Mouse (Mus musculus): ENCODE measurements around the gene Timm17a. TPM values are rescaled to one million over a fixed set of nuclear protein-coding genes. Genes with fewer than 3 reads are reported as not detected.

The Timm17a gene
- 135 TPM for polyA plus RNA-seq (2017; shearing (Covaris generic))

DNA sequence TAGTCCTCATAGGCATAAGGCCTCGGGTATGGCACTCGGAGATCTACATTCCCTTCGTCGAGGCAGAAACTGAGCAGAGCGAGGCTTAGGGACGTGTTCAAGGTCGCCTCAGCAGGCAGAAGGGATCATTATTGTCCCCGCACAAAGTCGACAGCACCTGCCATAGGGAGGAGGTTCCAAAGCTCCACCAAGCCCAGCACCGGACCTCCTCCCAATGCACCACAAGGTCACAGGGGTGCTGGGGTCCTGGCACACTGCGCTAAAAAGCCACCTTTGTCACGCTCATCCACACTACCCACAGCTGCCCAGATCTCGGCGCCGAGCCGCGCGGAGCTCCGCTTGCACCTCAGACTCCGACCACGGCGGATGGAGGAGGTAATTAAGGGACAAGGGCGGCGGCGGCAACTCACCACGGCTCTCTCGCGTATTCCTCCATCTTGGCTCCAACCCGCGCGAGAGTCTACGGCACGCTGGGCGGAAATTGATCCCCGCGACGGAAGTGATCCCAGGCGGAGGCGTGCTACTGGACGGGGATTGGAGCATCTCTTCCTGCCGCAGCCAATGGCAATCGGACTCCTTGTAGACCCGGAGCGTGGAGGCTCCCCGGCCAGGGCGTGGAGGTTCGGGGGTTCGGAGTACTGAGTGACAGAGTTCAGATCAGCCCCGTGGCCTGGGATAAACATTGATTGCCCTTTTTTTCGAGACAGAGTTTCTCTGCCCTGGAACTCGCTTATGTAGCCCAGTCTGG, at the start of gene Timm17a:
Gene Timm17a, minus strand, starts transcription at position 495 of the 748 bp plus-strand sequence.

DNA sequence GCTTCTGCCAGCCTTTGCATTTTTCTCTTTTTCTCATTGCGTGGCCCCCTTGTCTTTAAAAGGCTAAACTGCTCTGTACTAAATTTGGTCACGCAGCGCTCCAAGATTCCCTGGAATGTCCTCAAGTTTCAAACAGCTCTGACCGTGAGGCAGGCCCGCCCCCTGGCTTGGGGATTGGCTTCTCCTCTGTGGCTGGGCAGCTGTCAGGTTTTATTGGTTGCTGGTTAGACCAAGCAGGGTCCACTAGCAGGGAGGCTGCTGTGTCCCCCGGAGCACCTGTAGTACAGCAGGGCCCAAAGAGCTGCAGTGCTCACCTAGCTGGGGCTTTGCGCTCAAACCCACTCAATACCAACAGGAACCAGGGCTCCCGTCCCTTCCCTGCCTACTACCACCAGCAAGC, 11.0 kb upstream of the Timm17a start, which contains the start of gene Lmod1:
Gene Lmod1, plus strand, starts transcription at position 237 of the 400 bp plus-strand sequence.

DNA sequence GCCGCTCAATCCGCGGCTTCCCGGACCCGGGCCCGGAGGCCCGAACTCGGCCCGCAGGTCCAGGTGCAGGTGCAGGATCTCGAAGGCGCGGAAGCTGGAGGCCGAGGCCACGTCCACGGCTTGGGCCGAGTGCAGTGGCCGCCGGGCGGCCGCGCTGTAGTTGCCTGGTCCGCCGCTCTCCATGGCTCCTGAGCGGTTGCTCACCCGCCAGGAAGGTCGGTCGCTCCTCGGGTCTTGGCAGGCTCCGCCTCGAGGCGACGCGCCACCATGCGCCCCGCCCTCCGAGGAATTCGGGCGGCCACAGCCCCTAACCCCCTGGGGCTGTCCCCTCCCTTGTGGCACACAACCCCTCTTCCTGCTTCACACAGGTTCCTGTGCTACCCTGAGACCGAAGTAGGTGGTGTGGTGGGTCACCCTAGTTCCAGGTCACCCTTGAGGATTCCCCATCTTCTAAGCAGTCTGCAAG, 29.7 kb downstream of the Timm17a start, which contains the start of gene Rnpep:
Gene Rnpep, minus strand, starts transcription at position 259 of the 466 bp plus-strand sequence.

DNA sequence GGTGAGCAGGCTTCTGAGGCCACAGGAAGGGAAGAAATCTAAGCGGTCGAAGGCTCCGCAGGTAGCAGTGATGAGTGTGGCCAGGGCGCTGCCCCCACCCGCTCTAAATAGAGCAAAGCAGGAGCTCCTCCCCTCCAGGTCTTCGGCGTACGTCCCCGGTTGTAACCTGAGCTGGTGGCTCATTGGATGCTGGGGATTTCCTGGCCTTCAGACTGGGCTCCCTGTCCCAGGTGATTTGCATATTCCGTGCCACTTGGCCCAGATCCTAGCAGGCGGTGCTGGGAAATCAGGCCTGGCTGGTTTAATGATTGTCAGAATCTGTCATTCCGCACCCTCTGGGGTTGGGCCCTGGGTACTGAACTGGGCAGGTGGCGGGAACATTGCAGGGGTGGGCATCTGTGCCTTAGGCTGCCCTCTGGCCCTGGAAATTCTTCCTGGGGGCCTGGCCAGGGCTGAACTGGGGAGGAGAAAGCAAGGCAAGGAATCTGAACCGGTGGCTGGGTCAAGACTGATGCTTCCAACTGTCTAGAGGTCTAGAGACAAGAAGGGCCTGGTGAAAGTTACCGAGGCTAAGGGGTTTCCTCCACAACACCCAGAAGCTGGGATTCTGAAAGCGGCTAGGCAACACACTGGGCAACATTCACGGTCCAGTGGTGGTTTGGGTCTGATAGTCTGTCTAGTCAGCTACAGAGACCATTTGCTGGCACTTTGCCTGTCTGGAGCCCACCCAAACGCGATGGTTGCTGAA, 55.0 kb downstream of the Timm17a start, which contains the start of gene Elf3:
Gene Elf3, minus strand, starts transcription at position 189 of the 748 bp plus-strand sequence.

Other genes with a start within 250 kb of the Timm17a start
- 0.05 TPM for gene Lgr6, start 208.5 kb downstream of the Timm17a start, polyA plus RNA-seq (2017; shearing (Covaris generic))
- gene Ptpn7, start 181.1 kb downstream of the Timm17a start, polyA plus RNA-seq (2017; shearing (Covaris generic)): 331 TPM
- gene Arl8a, start 167.0 kb downstream of the Timm17a start, polyA plus RNA-seq (2017; shearing (Covaris generic)): 8.7 TPM
- not detected for gene Gpr37l1, start 146.1 kb downstream of the Timm17a start, polyA plus RNA-seq (2017; shearing (Covaris generic))
- gene Elf3, start 55.2 kb downstream of the Timm17a start, polyA plus RNA-seq (2017; shearing (Covaris generic)): not detected
- 38.1 TPM for gene Rnpep, start 29.7 kb downstream of the Timm17a start, polyA plus RNA-seq (2017; shearing (Covaris generic))
- gene Lmod1, start 11.0 kb upstream of the Timm17a start, polyA plus RNA-seq (2017; shearing (Covaris generic)): not detected
- gene Shisa4, start 61.5 kb upstream of the Timm17a start, polyA plus RNA-seq (2017; shearing (Covaris generic)): not detected
- gene Ipo9, start 116.7 kb upstream of the Timm17a start, polyA plus RNA-seq (2017; shearing (Covaris generic)): 74.6 TPM